Mouse (Mus musculus): ENCODE data around the gene Actl7b.

Actl7b gene

DNA sequence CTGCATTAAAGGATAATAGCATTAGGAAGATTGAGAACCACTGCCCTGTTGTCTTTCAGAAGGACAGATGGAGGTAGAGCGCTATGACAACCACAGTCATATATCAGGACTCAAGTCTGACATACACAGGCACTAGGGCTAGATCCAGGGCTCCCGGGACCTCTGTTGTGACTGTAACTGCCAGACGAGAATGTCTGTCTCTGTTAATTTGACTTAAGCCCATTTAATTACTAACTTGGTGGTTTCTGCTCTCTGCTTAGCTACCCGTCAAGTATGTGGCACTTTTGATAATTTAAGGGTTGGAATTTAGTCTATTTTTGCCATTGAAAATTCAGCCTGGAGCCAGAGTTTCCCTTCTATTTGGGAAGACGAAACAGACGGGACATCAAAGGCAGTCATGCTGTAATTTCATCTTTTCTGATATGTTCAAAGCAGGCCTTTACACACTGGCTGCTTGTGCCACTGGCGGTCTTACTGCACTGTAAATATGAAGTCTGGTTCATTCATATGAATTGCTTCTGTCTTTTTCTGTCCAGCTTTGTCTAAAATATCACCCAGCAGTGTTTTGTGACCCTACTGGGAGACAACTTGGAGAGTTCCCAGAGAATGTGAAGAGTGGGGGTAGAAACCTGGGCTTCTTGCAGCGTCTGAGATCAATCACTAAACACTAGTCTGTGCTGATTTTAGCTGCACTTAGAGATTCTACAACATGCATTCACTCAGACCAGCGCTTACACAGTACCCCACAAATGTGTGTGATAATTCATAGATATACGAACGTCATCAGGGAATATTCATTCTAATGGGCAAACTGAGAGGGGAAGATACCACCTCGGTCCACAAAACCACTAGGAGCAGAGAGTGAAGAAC lies 22.4 kb downstream of the Actl7b start:
- in situ Hi-C loops (cut with MboI; ENCODE audit: low pct_unique_long_range_greater_than_20kb in 1 of 2, low sequenced_read_pairs in 2 of 2, unreplicated experiment in 1 of 2) = no loop called here

DNA sequence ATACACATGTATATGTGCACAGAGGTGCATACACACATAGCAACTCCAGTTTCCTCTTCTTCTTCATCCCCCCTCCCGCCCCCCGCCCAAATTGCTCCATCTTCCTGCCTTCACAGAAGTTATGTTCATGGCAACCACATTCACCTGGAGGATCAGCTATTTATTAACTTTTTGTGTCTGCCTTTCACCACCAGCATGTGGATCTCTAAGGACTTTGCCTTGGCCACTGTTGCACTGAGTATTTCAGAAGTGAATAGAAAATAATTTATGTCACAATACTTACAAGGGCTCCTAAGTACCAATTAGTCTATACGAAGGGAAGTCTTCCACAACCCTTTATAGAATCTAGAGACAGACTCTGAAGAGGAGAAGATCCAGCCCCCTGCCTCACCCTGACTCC lies 23.3 kb downstream of the Actl7b start:
- in situ Hi-C loops (cut with MboI; ENCODE audit: low pct_unique_long_range_greater_than_20kb in 1 of 2, low sequenced_read_pairs in 2 of 2, unreplicated experiment in 1 of 2) = no loop called here

DNA sequence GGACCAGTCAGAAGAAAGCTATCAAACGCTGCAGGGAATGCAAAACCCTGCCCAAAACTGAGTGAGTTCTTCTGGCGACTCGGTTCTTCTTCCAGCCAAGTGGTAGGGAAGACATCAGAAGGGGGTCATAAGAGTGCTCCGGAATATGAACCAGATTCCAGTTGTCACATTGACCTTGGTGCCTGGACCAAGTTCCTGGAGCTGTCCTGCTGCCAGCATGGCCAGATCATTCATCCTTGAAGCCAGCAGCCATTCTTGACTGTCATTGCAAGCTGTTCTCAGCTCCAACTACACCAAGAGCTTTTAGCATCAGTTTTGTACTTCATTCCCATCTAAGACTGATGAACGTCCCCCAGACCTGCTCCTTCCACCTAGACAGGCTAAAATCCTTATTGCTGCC lies 24.4 kb downstream of the Actl7b start:
- in situ Hi-C loops (cut with MboI; ENCODE audit: low pct_unique_long_range_greater_than_20kb in 1 of 2, low sequenced_read_pairs in 2 of 2, unreplicated experiment in 1 of 2) = no loop called here

DNA sequence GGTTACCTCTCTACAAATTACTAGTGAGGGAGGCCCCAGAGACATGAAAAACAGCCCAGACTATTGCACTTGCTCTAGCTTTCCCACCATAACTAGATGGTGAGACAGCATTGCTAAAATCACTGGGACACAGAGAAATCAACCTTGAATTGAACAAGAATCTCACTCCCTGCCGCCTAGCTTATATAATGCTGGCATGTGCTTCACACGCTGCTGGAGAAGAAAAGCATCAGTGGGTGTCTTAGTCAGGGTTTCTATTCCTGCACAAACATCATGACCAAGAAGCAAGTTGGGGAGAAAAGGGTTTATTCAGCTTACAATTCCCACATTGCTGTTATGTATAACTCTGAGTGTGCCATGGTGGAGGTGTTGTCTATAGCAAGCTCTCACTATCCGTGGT lies 28.1 kb downstream of the Actl7b start:
- in situ Hi-C loops (cut with MboI; ENCODE audit: low pct_unique_long_range_greater_than_20kb in 1 of 2, low sequenced_read_pairs in 2 of 2, unreplicated experiment in 1 of 2) = no loop called here

DNA sequence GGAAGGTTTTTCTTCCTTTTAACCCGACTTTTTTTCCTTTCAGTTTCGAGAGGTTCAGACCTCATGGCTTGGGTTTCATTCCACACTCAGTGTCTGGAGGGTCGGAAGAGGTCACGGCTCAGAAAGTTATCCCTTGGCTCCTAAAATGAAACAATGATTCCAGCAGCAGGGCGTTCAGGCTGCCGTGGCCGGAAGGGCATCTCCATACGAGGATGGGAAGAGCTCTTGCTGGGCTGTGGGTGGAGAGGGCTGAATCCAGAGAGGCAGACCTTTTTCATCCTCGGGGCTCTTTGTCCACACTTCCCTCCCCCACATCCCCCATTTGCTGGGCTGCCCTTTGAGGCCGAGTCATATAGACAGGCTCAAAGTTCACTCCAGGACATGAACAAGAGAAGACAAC lies 39.0 kb downstream of the Actl7b start:
- in situ Hi-C loops (cut with MboI; ENCODE audit: low pct_unique_long_range_greater_than_20kb in 1 of 2, low sequenced_read_pairs in 2 of 2, unreplicated experiment in 1 of 2) = no loop called here

DNA sequence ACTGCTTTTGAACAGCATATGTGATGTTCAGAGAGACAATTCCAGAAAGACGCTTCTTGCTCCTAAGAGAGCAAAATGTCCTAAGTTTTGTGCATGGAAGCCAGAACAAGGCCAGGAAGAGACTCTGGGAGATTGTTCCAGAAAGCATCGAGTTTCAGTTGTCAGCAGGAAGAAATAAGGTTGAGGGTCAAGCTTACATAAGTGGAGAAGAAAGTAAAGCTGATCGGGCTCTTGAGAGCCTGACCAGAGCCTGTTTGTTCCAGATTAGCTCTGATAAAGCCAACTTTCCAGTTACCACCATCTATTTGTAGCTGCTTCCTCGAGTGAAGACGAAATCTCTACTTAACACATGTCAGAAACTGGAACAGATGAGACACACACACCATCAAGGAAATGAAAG lies 42.6 kb downstream of the Actl7b start:
- in situ Hi-C loops (cut with MboI; ENCODE audit: low pct_unique_long_range_greater_than_20kb in 1 of 2, low sequenced_read_pairs in 2 of 2, unreplicated experiment in 1 of 2) = loop anchor here in 1 of 2 experiments (25.0 kb wide), 1 partner anchor 211 kb away; no protein-coding TSS in a partner anchor

DNA sequence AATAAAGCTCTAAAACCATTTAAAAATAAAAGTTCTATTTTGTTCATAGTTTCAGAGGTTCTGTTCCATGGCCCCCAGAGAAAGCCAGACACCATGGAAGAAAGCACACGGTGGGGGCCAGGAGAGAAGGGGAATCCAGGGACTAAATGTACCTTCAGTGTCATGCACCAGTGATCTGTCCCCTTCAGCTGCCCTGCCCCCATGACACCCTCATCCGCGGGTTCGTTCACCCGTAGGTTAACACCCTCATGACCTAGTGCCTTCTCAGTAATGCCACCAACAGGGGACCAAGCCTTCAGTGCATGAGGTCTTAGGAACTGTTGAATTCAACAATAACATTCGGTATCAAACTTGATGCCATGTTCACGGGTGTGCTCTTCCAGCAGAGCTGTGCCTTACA lies 44.8 kb downstream of the Actl7b start:
- in situ Hi-C loops (cut with MboI; ENCODE audit: low pct_unique_long_range_greater_than_20kb in 1 of 2, low sequenced_read_pairs in 2 of 2, unreplicated experiment in 1 of 2) = loop anchor here in 1 of 2 experiments (25.0 kb wide), 1 partner anchor 209 kb away; no protein-coding TSS in a partner anchor

Data from mouse embryonic stem cell (cell line).